Mouse (Mus musculus) liver, embryonic 14.5 days (tissue): Measurements from ENCODE around the gene Tac2.

Experiments used
- CTCF ChIP-seq: IDR thresholded peaks from 2 replicates; pipeline ENCODE4 v1.5.1; 2016; ENCODE audit warnings: antibody characterized with exemption, low read depth, control low read depth
- EP300 ChIP-seq: IDR thresholded peaks from 2 replicates; pipeline ENCODE4 v1.6.1; 2016; ENCODE audit warnings: antibody characterized with exemption, low read depth

DNA sequence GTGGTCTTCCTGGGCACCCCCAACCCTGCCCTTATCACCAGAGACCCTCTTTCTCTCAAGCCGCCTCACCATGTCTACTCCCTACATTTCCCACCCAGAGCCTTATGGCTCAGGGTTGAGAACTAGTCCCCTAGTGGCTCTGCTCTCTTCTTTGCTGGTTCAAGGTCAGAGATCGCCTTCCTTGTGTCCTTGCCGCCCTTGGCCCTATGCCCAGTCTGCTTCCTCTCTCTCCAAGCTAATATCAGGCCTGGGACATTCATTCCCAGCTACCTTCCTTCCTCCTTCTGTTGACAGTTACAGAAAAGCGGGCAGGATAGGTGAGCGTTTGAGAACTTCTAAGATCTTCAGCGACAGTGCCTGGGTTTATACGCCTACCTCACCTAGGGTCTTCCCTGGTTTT is 16.6 kb upstream of the Tac2 start:
- no peak for TF ChIP-seq CTCF
- no peak for TF ChIP-seq EP300
